7 mouse cellular contexts compared by ENCODE assay signal in genomic region chr14:52315792-52316440, GRCm38 (mm10). TPM values are rescaled to one million over a fixed set of nuclear protein-coding genes. Genes with fewer than 3 reads are reported as not detected.
A peak's percentile ranks its signal among the peaks of the same experiment; 100 is the strongest.
DNase-seq lines count a peak whose midpoint lies in the region; ATAC-seq and TF ChIP-seq lines count a peak whose summit lies in the region.

No protein-coding gene starts in this region.

- ATAC-seq in limb, embryonic 12.5 days (ENCODE audit: insufficient number of reproducible peaks, insufficient read depth, low FRiP score, low TSS enrichment, low read depth) = peak; percentile 85
- peak; percentile 88 for ATAC-seq in midbrain, embryonic 12.5 days (ENCODE audit: low FRiP score, low read depth)

- TF ChIP-seq CTCF in cortical plate, adult 2 months (IDR thresholded peaks at IDR 0.05; ENCODE audit: extremely low read depth, insufficient read depth, low read length) = no peak
- TF ChIP-seq CTCF in heart, adult 2 months (IDR thresholded peaks at IDR 0.05) = no peak

- peak overlapping the region; percentile 88 for H3K4me2 ChIP-seq in limb, embryonic 12.5 days
- H3K4me2 ChIP-seq in midbrain, embryonic 12.5 days (replicated peaks) = peak overlapping the region; percentile 82

- DNase-seq in adrenal gland, adult 2 months = peak; percentile 78
- peak; percentile 66 to 72 for DNase-seq in heart, adult 2 months
- DNase-seq in kidney, adult 18-20 months = peak; percentile 71
- DNase-seq in spleen, postnatal 10 days (ENCODE audit: low spot score in 2 of 2) = peak; percentile 14 to 55

- H3K4me3 ChIP-seq in cortical plate, adult 2 months (ENCODE audit: insufficient read depth, low read length) = peak overlapping the region; percentile 52
- H3K4me3 ChIP-seq in heart, adult 2 months = peak overlapping the region; percentile 77
- H3K4me3 ChIP-seq in limb, embryonic 12.5 days (replicated peaks) = peak overlapping the region; percentile 83
- peak overlapping the region; percentile 79 for H3K4me3 ChIP-seq in midbrain, embryonic 12.5 days

- intact Hi-C loops in heart, adult 2 months (cut with DNase I) = no loop called here

- peaks cover 21% of the 10 kb centered on the region for H3K9me3 ChIP-seq in limb, embryonic 12.5 days
- no peaks in the 10 kb centered on the region for H3K9me3 ChIP-seq in midbrain, embryonic 12.5 days

- TF ChIP-seq POLR2A in cortical plate, adult 2 months (IDR thresholded peaks at IDR 0.05; ENCODE audit: extremely low read depth, insufficient read depth, low read length) = 0 out of 2 replicates have a peak, but pooled peaks have one; percentile 41
- 0 out of 2 replicates have a peak, but pooled peaks have one; percentile 30 for TF ChIP-seq POLR2A in heart, adult 2 months (IDR thresholded peaks at IDR 0.05; ENCODE audit: insufficient read depth, low read depth, low read length)

- peak overlapping the region; percentile 48 for H3K27ac ChIP-seq in cortical plate, adult 2 months (ENCODE audit: insufficient read depth, low read length)
- peak overlapping the region; percentile 61 for H3K27ac ChIP-seq in heart, adult 2 months
- peak overlapping the region; percentile 92 for H3K27ac ChIP-seq in limb, embryonic 12.5 days
- peak overlapping the region; percentile 95 for H3K27ac ChIP-seq in midbrain, embryonic 12.5 days (replicated peaks)

- H3K27me3 ChIP-seq in heart, adult 2 months (ENCODE audit: control insufficient read depth, insufficient read depth, low read length) = no peaks in the 10 kb centered on the region
- no peaks in the 10 kb centered on the region for H3K27me3 ChIP-seq in limb, embryonic 12.5 days
- no peaks in the 10 kb centered on the region for H3K27me3 ChIP-seq in midbrain, embryonic 12.5 days

- WGBS in heart, adult 2 months = under 1% methylated on average over 29 of the region's 41 CpGs
- WGBS in limb, embryonic 12.5 days = 1% methylated on average over 33 of the region's 41 CpGs
- WGBS in midbrain, embryonic 12.5 days = under 1% methylated on average over 29 of the region's 41 CpGs

- no peaks in the 10 kb centered on the region; the same call in 1 of the 2 replicates for H3K36me3 ChIP-seq in heart, adult 2 months (ENCODE audit: control insufficient read depth, insufficient read depth, low read length)
- peaks cover 41% of the 10 kb centered on the region for H3K36me3 ChIP-seq in limb, embryonic 12.5 days
- peaks cover 51% of the 10 kb centered on the region for H3K36me3 ChIP-seq in midbrain, embryonic 12.5 days

- TF ChIP-seq EP300 in heart, adult 2 months (IDR thresholded peaks at IDR 0.05; ENCODE audit: insufficient read depth, low read depth, low read length) = no peak

- H3K4me1 ChIP-seq in cortical plate, adult 2 months (ENCODE audit: control insufficient read depth, insufficient read depth, low read length) = peaks cover 6% of the 10 kb centered on the region
- H3K4me1 ChIP-seq in heart, adult 2 months (ENCODE audit: control insufficient read depth, insufficient read depth, low read length) = peaks cover 1% of the 10 kb centered on the region; the same call in 1 of the 2 replicates
- peaks cover 21% of the 10 kb centered on the region for H3K4me1 ChIP-seq in limb, embryonic 12.5 days (replicated peaks)
- peaks cover 54% of the 10 kb centered on the region for H3K4me1 ChIP-seq in midbrain, embryonic 12.5 days

- H3K9ac ChIP-seq in heart, adult 2 months (ENCODE audit: low read depth, low read length) = peak overlapping the region; percentile 85
- H3K9ac ChIP-seq in limb, embryonic 12.5 days (replicated peaks) = peak overlapping the region; percentile 90
- peak overlapping the region; percentile 96 for H3K9ac ChIP-seq in midbrain, embryonic 12.5 days (replicated peaks)

- H3K79me2 ChIP-seq in heart, adult 2 months (replicated peaks; ENCODE audit: control insufficient read depth, insufficient read depth, low read length) = 0 out of 2 replicates have a peak, but pooled peaks cover 2% of the 10 kb centered on the region

RNA-seq across cellular contexts. Expression of gene Mettl3, which starts 11.0 kb away (rescaled TPM):
- total RNA-seq in adrenal gland, adult 2 months (2021) = 10 to 100 TPM; 37.1 to 55.0 TPM
- polyA plus RNA-seq in adrenal gland, adult 2 months (2012; rRNA removed) = 22.4 and 24.5 TPM in 2 replicates
- 28.7 and 28.8 TPM in 2 replicates for polyA plus RNA-seq in cortical plate, adult 2 months (2012; rRNA removed)
- 10 to 100 TPM; 17.8 to 20.4 TPM for total RNA-seq in heart, adult 2 months (2021)
- 15.7 and 19.4 TPM in 2 replicates for polyA plus RNA-seq in heart, adult 2 months (2012; rRNA removed)
- polyA plus RNA-seq in limb, embryonic 12.5 days (2016; fragmentation: Nextera tagmentation; extraction: Ambion mirVana) = 59.9 and 61.0 TPM in 2 replicates
- 58.8 and 62.1 TPM in 2 replicates for polyA plus RNA-seq in midbrain, embryonic 12.5 days (2016; fragmentation: Nextera tagmentation; extraction: Ambion mirVana)

RNA-seq across cellular contexts. Expression of gene Sall2, which starts 12.6 kb away (rescaled TPM):
- 10 to 100 TPM in 1 of 2 experiments, 1 to 10 TPM in 1; 4.4 to 10.5 TPM for total RNA-seq in adrenal gland, adult 2 months (2021)
- 6.1 and 6.4 TPM in 2 replicates for polyA plus RNA-seq in adrenal gland, adult 2 months (2012; rRNA removed)
- 24.6 and 26.5 TPM in 2 replicates for polyA plus RNA-seq in cortical plate, adult 2 months (2012; rRNA removed)
- total RNA-seq in heart, adult 2 months (2021) = 1 to 10 TPM in 1 of 2 experiments, under 1 TPM in 1; 0.98 to 2.0 TPM
- polyA plus RNA-seq in heart, adult 2 months (2012; rRNA removed) = 1.6 and 2.3 TPM in 2 replicates
- polyA plus RNA-seq in limb, embryonic 12.5 days (2016; fragmentation: Nextera tagmentation; extraction: Ambion mirVana) = 30.9 and 33.7 TPM in 2 replicates
- 70.3 and 77.6 TPM in 2 replicates for polyA plus RNA-seq in midbrain, embryonic 12.5 days (2016; fragmentation: Nextera tagmentation; extraction: Ambion mirVana)

RNA-seq across cellular contexts. Expression of gene Rab2b, which starts 36.6 kb away (rescaled TPM):
- 10 to 100 TPM; 39.1 to 48.7 TPM for total RNA-seq in adrenal gland, adult 2 months (2021)
- polyA plus RNA-seq in adrenal gland, adult 2 months (2012; rRNA removed) = 10.7 and 12.4 TPM in 2 replicates
- 42.0 and 44.4 TPM in 2 replicates for polyA plus RNA-seq in cortical plate, adult 2 months (2012; rRNA removed)
- total RNA-seq in heart, adult 2 months (2021) = 1 to 10 TPM; 4.8 to 5.2 TPM
- 6.9 and 10.1 TPM in 2 replicates for polyA plus RNA-seq in heart, adult 2 months (2012; rRNA removed)
- polyA plus RNA-seq in limb, embryonic 12.5 days (2016; fragmentation: Nextera tagmentation; extraction: Ambion mirVana) = 23.2 and 23.5 TPM in 2 replicates
- 38.5 and 45.8 TPM in 2 replicates for polyA plus RNA-seq in midbrain, embryonic 12.5 days (2016; fragmentation: Nextera tagmentation; extraction: Ambion mirVana)

RNA-seq across cellular contexts. Expression of gene Tox4, which starts 37.0 kb away (rescaled TPM):
- 10 to 100 TPM; 51.4 to 58.2 TPM for total RNA-seq in adrenal gland, adult 2 months (2021)
- polyA plus RNA-seq in adrenal gland, adult 2 months (2012; rRNA removed) = 20.2 and 26.3 TPM in 2 replicates
- polyA plus RNA-seq in cortical plate, adult 2 months (2012; rRNA removed) = 41.2 and 42.4 TPM in 2 replicates
- total RNA-seq in heart, adult 2 months (2021) = 10 to 100 TPM; 32.8 to 37.5 TPM
- polyA plus RNA-seq in heart, adult 2 months (2012; rRNA removed) = 23.3 and 41.1 TPM in 2 replicates
- 47.2 and 51.3 TPM in 2 replicates for polyA plus RNA-seq in limb, embryonic 12.5 days (2016; fragmentation: Nextera tagmentation; extraction: Ambion mirVana)
- 53.0 and 54.2 TPM in 2 replicates for polyA plus RNA-seq in midbrain, embryonic 12.5 days (2016; fragmentation: Nextera tagmentation; extraction: Ambion mirVana)

RNA-seq across cellular contexts. Expression of gene Olfr1513, which starts 40.3 kb away (rescaled TPM):
- total RNA-seq in adrenal gland, adult 2 months (2021) = not detected
- not detected in 2 replicates for polyA plus RNA-seq in adrenal gland, adult 2 months (2012; rRNA removed)
- not detected in 2 replicates for polyA plus RNA-seq in cortical plate, adult 2 months (2012; rRNA removed)
- not detected for total RNA-seq in heart, adult 2 months (2021)
- polyA plus RNA-seq in heart, adult 2 months (2012; rRNA removed) = not detected in 2 replicates
- polyA plus RNA-seq in limb, embryonic 12.5 days (2016; fragmentation: Nextera tagmentation; extraction: Ambion mirVana) = not detected in 2 replicates
- not detected in 2 replicates for polyA plus RNA-seq in midbrain, embryonic 12.5 days (2016; fragmentation: Nextera tagmentation; extraction: Ambion mirVana)

Comparison
In these comparisons a context has a peak if more than half of its experiments do, and no peak if none do; other contexts are left out.
1. Peak in every context shown above with its lines: DNase-seq, ATAC-seq, H3K4me3 ChIP-seq and H3K27ac ChIP-seq.